Comparison of ENCODE assay signal across 9 mouse cellular contexts in the genomic region with DNA sequence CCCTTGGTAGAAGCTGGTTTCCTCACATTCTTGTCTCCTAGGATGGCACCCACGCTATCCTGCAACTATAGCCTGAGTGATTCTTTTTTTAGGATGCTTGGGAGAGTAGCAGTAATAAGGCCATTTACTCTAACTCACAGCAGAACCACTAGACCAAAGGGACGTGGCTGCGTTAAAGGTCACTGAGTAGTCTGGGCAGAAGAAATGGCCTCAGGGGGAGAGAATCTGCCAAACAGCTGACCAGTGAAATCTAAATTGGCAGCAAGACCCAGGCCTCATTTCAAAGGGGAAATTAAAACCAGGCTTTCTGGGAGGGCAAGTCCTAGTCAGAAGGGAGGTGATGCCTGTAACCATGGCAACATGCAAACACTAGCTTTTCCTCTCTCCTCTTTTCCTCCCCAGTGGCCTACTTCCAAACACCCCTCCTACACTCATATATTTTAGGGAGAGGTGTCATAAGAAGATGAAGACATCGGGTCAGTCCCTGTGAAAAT.
DNase-seq lines count a peak whose midpoint lies in the region; ATAC-seq lines count a peak whose summit lies in the region.
"Had no signal": no experiment of that assay in that cellular context is flagged by ENCODE, and none has a peak within 500 bp of the region (broad histone marks: within the 10 kb centered on the region; RNA-seq: fewer than 3 reads in every experiment).

No protein-coding gene starts in this region.

- DNase-seq in forebrain, embryonic 10.5 days (ENCODE audit: extremely low spot score, low spot score), result peak; percentile 22
- peak; percentile 85 for DNase-seq in NIH3T3 (ENCODE audit: low read depth)
- peak; percentile 68 to 85 for DNase-seq in frontal cortex, postnatal 36 days (ENCODE audit: low spot score in 2 of 2)
- peak; percentile 51 to 60 for DNase-seq in left cerebral cortex, adult 18-20 months (ENCODE audit: low spot score in 2 of 2)
- peak; percentile 41 for DNase-seq in retina, embryonic 14.5 days (ENCODE audit: low spot score)
- no peak for DNase-seq in spleen, adult 18-20 months
- no peak for DNase-seq in spleen, postnatal 36 days (ENCODE audit: low spot score in 2 of 2)

- H3K4me3 ChIP-seq in forebrain, embryonic 10.5 days, result no peak overlapping the region
- no peak overlapping the region for H3K4me3 ChIP-seq in forebrain, embryonic 12.5 days (replicated peaks)
- H3K4me3 ChIP-seq: lung, embryonic 15.5 days had no signal

- H3K4me1 ChIP-seq in forebrain, embryonic 10.5 days, result peaks cover 18% of the 10 kb centered on the region
- H3K4me1 ChIP-seq in forebrain, embryonic 12.5 days, result no peaks in the 10 kb centered on the region; the same call in 1 of the 2 replicates
- H3K4me1 ChIP-seq: lung, embryonic 15.5 days had no signal

- WGBS in forebrain, embryonic 10.5 days, result 60% methylated on average over 4 of the region's 4 CpGs
- 71% methylated on average over 4 of the region's 4 CpGs for WGBS in forebrain, embryonic 12.5 days

- H3K36me3 ChIP-seq in forebrain, embryonic 10.5 days (replicated peaks), result no peaks in the 10 kb centered on the region
- no peaks in the 10 kb centered on the region for H3K36me3 ChIP-seq in forebrain, embryonic 12.5 days (replicated peaks)
- H3K36me3 ChIP-seq: lung, embryonic 15.5 days had no signal

- H3K4me2 ChIP-seq in forebrain, embryonic 12.5 days, result no peak overlapping the region
- H3K4me2 ChIP-seq: lung, embryonic 15.5 days had no signal

- no peak overlapping the region for H3K9ac ChIP-seq in forebrain, embryonic 12.5 days
- H3K9ac ChIP-seq: lung, embryonic 15.5 days had no signal

- H3K27ac ChIP-seq in forebrain, embryonic 10.5 days, result no peak overlapping the region
- no peak overlapping the region for H3K27ac ChIP-seq in forebrain, embryonic 12.5 days
- H3K27ac ChIP-seq: lung, embryonic 15.5 days had no signal

- no peaks in the 10 kb centered on the region for H3K27me3 ChIP-seq in forebrain, embryonic 10.5 days (ENCODE audit: poor library complexity, severe bottlenecking)
- H3K27me3 ChIP-seq in forebrain, embryonic 12.5 days, result no peaks in the 10 kb centered on the region

- no peaks in the 10 kb centered on the region for H3K9me3 ChIP-seq in forebrain, embryonic 10.5 days
- H3K9me3 ChIP-seq in forebrain, embryonic 12.5 days, result no peaks in the 10 kb centered on the region
- H3K9me3 ChIP-seq: lung, embryonic 15.5 days had no signal

- no peak for ATAC-seq in forebrain, embryonic 12.5 days (ENCODE audit: low FRiP score)

Comparison
In these comparisons a context has a peak if more than half of its experiments do, and no peak if none do; other contexts are left out.
1. DNase-seq: peak in forebrain, embryonic 10.5 days (single experiment), NIH3T3 (single experiment), frontal cortex, postnatal 36 days (2 of 2), left cerebral cortex, adult 18-20 months (2 of 2) and retina, embryonic 14.5 days (single experiment); none in spleen, adult 18-20 months (0 of 2) and spleen, postnatal 36 days (0 of 2).